Mouse (Mus musculus) induced T-regulatory cell, adult 2 months (primary cell): ENCODE measurements around the gene Grin2a.

Source experiments
- DNase-seq: peaks from one replicate; pipeline ENCODE4 v3.0.0-alpha.2; 2012; ENCODE audit warnings: low read depth

The Grin2a gene

DNA sequence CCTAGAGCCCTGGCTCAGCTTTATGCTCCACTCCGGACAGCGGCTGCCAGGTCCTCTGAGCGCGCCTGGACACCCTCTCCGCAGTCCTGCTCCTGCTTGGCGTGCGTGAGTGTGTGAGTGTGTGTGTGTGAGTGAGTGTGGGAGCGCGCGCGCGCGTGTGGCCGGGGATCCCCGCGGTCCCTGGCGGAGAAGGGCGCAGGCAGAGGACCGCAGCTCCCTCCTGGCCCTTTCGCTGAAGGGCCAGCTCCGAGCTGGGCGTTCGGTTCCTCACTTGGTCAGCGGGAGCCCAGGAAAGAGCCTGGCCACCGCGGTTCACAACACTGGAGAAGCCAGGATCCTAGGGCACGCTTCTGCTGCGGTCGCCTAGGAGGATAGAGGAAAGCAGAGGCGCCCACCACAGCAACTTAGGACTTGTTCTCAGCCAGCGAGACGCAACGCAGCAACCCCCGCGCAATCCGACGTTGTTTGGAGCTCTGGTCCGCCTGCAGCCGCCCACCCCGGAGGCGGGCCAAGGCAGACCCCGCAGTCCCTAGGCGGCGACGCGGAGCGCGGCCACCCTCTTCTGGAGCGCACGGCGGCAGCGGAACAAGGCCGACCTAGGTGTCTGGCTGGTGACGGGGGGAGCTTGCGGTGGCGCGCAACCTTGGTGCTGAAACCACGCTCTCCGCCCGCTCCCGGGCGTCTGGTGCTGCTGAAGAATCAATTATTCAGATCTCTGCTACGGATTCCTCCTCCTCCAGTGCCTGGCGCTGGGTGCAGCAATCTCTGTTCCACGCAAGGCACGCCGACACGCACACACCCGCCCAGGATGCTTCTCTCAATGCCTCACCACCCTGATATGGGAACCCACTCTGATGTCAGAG lies at the start of gene Grin2a:
Gene Grin2a, minus strand, starts transcription at position 610 of the 863 bp plus-strand sequence.
- no peak for DNase-seq

DNA sequence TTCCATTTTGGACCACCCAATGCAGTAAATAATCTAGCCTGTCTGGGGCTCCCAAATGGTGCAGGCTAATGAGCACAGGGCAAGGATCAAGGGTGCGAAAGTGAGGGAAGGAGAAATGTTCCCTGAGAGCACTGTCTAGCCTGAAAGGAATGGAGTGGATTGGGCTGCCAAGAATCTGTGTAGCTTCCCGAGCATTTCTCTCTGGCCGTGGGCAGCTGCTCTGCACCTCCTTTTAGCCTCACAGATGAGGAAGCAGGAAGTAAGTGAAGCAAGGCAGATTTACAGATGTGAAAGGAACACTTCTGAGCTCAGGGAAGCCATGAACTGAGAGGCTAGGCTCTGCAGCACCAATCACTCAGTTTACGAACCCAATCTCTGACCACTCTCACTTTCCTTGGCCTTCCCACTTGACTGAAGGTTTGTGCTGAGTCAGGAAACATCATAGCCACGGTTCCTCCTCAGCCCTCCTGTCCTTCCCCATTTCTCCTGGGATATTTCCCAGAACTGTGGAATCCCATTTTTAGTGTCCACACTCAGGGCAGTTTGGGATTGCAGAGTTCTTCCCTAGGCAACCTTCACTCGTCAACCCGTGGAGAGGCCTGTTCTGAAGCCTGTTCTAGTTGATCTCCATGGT lies 40.3 kb upstream of the Grin2a start:
- DNase-seq, result no peak

DNA sequence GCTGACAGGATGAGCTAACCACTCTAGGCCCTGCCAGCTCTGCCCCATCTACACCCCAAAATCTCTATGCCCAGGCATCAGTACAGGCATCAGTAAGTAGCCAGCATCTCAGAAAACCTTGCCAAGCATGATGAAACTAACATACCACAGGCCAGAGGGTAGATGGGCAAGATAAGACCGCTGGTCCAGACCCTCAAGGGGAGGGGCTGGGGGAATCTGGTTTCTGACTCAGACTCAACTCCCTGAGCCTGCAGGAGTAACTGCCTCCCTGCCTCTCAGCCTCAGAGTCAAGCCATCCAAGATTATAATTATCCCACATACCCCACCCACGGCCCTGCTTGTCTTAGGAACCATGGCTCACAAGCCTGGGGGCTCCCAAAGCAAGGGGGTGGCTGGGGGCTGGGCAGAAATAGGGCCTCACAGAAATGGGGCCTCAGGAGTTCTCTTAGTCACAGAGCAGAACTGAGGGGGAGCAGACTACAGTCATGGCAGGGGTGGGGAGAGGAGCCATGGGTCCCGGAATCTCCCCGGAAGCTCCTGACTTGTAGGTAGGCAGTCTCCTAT lies 38.1 kb upstream of the Grin2a start:
- no peak for DNase-seq

DNA sequence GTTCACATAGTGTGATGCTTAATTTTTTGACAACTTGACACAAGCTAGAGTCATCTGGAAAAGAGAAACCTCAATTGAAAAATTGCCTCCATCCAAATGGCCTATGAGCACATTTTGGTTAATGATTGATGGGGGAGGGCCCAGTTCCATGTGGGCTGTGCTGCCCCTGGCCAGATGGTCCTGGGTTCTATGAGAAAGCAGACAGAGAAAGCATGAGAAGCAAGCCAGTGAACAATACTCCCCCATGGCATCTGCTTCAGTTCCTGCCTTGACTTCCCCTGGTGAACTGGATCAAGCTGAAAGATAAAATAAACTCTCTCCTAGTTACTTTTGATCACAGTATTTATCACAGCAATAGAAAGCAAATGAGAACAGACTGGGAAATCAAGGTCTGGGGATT lies 36.5 kb upstream of the Grin2a start:
- DNase-seq, result no peak

DNA sequence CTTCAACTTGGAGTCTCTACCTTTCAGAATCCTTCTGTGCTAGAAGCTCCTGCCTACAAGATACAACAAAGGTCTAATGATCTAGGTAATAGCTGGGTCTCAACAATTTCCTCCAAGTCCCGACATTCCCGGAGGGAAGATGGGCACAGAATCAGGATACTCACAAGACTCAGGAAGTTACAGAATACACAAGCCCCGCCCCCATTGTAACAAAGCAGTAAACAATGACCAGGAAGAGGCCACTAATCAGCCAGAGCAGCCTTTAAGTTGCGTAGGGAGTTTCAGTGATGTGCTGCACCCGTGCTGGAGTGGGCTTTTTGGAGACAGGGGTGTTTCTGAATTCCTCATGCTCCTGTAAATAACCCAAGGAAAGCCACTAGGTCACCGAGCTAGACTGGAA lies 31.4 kb upstream of the Grin2a start:
- DNase-seq, result no peak

DNA sequence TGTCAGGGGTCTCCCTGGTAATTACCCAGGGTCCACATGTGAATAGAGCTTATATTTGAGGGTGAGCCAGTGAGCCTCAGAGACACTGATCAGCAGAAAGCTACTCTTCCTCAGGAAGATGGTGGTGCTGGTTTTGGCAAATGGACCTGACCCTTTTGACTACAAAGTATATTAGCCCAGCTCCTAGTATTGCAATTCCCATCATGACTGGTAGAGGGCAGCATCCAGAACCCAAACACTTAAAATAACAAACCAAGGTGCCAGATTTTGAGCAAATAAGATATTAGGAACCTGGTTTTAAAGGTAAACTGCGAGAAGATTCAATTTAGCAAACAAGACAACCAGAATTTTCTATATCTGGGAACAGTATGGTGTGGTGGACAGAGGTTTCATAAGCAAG lies 14.4 kb upstream of the Grin2a start:
- DNase-seq, result no peak

DNA sequence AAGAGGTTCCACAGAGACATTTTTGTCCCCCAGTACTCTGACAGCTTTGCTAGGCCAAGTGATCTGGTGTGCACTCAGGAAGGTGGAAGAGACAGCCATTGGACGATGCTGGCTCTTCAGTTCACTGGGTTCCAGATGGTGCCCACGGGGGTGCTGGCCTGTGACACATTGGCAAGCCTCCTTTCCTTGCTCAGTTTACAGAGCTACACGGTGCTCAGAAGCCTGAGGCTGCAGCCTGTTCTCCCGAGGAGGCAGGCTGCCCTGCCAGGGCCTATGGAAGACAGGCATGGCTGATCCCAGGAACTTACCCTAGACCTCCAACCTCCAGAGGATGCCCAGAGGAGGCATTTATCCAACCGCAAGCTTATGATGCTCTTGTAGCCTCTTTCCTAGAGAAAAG lies 10.2 kb upstream of the Grin2a start:
- DNase-seq, result no peak

DNA sequence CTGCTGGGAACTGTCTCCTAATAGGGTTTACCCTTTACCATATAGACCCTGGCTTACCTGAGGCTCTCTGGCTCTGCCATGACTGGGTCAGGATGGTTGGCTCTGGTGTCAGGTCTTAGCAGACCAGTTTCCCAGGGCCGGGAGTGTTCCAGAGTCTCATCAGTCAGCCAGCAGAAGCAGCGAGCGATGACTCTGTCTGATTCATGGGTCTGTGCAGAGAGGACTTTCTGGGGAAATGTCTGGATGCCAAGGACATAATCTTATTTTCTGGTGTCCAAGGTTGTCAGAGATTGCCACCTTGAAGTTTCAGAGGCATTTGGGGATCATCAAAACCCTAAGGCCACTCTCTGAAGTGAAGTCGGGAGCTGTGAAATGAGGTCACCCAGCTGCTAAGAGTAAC lies 8.7 kb upstream of the Grin2a start:
- no peak for DNase-seq

DNA sequence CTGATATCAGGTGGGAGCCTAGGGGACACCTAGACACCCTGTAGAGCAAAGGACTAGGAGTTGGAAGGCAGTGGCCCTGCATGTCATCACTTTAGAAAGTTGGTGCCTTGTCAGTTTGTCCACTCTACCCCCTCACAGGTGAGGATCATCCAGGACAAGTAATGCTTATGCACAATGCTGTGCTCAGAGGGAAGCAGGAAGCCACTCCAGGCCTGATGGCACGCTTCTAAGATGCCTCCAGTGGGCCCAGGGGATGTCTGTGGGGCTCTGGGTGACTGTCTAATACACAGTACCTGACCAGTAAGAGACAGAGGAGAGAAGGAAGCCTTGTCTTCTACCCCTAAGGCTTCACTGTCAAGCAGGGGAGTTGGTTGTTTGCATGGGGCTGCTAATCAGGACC lies 7.6 kb upstream of the Grin2a start:
- no peak for DNase-seq

DNA sequence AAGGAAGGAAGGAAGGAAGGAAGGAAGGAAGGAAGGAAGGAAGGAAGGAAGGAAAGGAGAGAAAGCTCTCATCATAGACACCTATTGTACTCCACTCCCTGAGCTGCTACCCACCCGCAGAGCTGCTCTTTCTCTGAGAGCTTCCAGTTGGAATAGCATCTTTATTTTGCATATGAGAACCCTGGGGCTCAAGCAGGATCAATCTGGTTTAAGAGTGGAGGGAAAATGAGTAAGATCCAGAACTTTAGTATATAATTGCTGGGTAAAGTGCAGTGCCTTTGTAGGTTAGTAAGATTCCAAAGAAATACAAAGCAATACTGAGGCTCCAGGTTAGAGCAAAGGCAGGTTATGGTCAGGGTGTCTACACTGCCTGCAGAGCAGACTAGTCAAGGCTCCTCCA lies 6.2 kb upstream of the Grin2a start:
- DNase-seq, result no peak

DNA sequence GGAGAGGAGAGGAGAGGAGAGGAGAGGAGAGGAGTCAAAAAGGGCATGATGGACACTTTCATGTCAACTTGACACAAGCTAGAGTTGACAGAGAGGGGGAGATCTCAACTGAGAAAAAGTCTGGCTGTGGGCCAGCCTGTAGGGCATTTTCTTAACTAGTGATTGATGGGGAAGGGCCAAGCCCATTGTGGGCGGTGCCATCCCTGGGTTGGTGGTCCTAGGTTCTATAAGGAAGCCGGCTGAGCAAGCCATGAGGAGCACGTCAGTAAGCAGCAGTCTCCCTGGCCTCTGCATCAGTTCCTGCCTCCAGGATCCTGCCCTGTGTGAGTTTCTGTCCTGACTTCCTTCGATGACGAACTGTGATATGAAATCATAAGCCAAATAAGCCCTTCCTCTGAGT lies 4.6 kb upstream of the Grin2a start:
- DNase-seq, result no peak

DNA sequence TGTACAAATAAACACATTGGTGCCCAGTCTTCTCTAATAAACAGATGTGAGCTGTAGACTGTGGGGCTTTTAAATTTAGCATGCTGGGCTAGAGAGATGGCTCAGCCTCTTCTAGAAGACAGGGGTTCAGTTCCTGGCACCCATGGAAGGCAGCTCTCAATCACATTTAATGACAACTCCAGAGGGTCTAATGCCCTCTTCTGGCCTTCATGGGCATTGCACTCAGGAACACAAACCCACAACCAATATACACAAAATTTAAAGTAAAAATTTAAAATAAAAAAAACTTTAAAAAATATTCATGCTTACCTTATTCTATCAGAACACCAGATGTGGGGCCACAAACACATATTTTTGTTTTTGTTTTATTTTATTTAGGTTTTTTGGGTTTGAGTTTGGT lies 2.6 kb upstream of the Grin2a start:
- no peak for DNase-seq

DNA sequence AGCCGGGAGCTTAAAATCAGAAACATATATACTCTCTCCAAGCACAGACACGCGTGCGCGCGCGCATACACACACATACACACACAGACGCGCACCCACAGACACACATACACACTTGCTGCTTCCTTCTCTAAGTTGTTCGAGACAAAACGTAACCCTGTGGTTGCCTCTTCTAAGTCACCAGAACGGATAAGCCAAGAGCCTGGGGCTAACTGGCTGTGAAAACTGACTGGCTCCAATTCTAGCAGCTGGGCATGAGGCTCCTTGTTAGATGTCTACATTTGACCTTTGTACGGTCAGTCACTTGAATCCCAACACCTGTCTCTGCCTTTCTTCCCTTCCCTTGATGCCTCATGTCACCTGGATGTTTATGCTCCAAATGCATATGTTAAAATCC lies 452 bp upstream of the Grin2a start:
- DNase-seq, result no peak

DNA sequence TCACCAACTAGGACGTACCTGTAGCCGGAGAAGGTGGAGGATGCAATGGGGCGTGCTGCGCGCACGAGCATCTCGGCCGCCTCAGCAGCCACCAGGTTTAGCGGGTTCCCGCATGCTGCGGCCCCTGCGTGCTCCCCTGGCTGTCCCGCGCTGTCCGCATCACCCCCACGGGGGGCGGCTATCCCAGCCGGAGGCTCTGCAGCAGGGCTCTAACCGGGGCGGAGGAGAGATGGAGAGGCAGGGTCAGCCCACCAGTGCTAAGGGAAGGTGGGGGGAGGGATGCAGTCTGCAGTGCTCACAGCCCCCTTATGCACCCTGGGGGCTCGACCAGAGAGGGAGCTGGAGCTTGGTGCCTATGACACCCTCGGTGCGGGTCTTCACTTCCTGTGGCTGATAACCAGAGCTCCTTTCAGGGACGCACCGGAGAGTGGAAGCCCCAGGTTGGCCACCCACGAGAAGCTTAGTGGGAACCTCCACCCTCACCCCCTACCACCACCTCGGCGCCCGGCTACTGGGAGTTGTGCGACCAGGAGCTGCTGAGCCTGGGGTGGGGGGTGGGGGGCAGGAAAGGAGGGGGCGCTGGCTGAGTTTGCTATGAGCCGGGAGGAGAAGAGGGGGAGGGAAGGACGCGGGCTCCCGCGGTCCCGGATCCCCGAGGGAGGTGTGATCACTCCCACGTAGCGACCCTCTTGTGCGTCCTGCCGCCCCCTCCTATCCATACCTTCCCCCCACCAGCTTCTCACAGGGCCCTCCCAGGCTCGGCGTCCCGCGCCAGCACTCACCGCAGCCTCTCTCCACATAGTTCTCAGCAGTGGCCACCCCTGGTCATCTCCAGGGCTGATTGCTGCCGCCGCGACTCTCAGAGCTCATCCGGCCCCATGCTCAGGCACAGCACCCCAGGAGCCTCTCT lies 1.1 kb downstream of the Grin2a start:
- DNase-seq, result no peak

DNA sequence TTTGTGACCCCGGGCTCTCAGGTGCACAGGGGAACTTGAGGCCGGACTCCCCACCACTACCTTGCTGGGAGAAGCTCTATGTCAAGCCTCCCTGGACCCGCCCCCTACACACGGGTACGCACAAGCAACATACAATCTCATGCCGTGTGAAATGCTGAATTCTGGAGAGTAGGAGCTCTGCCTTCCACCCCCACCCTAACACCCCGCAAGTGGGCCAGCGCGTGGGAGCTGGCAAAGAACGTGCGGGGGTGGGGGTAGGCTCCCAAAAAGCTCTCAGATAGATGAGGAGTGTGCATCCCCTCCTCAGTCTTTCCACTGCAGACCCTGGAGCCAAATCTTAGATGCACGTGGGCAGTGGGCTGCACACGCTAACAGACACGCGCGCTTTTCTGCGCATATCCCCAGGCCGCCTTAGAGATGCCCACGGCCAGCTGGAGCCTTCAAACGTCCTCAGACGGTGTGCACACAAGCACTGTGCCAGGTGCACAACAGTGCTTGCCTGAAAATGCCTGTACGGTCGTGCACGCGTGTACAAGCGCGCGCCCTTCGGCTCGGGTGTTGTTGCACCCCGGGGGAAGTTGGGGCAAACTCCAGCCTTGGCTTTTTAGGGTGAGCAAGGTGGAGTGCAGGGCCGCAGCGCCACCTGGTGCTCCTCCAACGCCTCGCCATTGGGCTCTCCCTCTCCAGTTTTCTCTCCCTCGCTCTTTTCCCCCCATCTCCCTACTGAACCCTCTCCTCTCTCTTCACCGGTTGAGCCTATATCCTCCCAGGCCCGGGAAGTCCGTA lies 1.9 kb downstream of the Grin2a start:
- no peak for DNase-seq

DNA sequence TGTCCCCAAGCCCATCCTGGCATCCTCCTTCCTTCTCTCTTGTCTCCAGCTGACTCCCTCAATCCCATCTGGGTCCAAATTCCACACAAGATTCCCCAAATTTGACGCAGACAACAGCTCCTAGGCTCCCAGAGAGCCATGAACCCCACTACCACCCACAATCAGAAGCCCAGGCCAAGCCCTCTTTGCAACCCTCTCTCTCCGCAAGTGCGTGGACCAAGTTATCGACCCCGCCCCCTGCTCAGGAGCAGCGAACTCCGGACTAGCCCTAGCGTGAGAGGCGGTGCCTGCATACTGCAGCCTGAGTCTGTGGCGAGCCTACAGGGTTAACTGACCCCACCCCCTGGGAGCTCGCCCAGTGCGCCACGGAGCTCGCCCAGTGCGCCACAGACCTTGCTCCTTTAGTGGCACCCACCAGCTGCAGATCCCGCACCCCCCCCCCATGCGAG lies 2.6 kb downstream of the Grin2a start:
- no peak for DNase-seq

DNA sequence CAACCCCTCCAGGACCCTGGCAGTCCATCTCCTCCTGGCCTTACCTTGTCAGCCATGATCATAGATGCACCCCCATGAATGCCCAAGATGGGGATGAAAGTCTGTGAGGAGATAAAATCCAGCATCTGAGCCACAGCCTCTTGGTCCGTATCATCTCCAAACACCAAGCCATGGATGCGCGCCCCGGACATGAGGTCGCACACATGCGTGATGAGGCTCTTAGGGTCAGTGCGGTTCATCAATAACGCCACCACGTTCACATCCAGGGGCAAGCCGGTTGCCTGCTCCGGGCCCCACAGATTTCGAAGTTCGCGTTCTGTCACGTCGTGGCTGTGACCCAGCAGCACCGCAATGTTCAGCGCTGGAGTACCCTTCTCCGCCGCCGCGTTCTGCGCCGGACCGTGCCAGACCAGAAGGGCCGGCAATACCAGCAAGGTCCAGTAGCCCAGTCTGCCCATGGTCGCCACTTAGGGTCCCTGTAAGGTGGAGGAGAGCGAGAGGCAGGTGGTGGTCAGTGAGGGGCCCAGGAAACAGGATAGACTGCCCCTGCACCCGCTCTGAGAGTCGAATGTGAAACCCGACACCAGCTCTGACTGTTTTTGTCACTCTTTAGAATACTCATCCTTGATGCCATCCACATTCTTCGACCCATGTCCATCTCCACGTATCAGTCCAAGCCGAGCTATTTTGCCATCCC lies 3.1 kb downstream of the Grin2a start:
- DNase-seq, result no peak

DNA sequence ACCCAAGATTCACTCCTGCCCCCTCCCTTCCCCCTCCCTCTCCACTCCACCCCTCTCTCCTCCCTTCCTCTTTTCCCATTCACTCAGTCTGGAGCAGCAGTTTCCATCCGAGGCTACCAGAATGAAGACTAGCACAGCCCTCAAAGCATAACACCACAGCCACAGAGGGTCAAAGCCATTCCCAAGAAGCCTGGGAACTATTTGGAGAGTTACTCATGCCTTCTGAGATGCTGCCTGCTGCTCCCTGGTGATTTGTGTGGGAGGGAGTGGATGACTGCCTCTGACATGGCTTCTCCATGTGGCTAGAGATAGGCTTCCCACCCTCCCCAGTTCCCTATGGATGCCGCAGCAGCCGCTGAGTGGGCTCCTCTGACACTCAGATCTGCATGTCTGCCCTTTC lies 10.3 kb downstream of the Grin2a start:
- DNase-seq, result no peak

DNA sequence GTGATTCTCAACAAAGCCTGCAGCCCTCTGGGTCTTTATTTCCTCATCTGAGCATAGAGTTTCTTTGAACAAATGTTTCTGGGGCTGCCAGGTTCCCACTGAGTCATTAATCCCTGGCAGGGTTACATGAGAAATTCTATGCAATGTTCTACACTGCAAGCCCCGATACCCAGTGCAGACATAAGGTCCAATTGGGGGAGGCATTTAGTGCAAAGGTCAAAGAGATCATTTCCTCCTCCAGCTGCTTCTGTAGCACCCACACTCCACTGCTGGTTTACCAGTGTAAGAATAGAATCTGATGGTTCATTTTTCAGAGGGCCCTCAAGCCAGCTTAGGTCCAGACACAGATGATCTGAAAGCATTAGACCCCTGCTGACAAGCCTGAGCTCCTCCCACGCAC lies 14.7 kb downstream of the Grin2a start:
- DNase-seq, result no peak

DNA sequence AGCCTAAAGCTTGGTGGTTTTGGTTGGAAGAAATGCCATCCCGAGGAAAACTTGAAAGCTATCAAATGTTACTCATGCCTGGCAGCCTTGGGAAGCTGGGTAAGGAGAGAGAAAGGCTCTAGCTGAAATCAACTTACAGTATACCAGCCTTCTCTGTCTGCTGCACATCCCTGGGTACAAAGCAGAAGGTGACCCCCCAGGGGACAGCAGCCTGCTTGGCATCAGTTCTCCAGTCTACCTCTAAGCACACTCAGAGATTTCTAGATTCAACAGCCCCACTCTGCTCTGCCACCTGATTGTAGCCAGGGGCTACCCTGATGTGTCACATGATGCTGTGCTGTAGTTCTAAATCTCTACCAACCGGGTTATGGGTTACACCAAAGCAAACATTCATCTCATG lies 17.2 kb downstream of the Grin2a start:
- DNase-seq, result no peak

DNA sequence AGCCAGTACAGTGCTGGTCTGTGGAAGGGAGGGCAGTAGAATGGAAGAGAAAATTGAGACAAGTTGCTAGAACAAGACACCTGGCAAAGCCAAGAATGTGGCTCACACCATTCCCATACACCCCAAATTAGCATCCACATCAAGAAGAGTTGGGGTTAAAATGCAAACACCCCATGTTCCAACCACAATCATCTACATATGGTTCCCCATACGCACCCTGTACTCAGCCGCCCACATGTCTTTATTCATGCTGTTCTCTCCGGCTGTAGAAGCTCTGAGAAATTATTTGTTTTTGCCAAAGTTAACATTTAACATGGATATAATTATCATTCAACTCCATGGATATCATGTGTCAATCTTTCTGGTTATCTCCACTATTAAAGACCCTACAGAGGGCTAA lies 22.7 kb downstream of the Grin2a start:
- no peak for DNase-seq
